Mouse (Mus musculus): ENCODE data around the gene Hadhb. TPM values are rescaled to one million over a fixed set of nuclear protein-coding genes. Genes with fewer than 3 reads are reported as not detected.
"Not testable (repeated sequence)": the region's sequence is repeated elsewhere in the genome, so short reads cannot be mapped to it uniquely, and the experiment has no call there.

Hadhb gene
- polyA plus RNA-seq, 2 experiments from 2014 or later: 111 to 127 TPM

DNA sequence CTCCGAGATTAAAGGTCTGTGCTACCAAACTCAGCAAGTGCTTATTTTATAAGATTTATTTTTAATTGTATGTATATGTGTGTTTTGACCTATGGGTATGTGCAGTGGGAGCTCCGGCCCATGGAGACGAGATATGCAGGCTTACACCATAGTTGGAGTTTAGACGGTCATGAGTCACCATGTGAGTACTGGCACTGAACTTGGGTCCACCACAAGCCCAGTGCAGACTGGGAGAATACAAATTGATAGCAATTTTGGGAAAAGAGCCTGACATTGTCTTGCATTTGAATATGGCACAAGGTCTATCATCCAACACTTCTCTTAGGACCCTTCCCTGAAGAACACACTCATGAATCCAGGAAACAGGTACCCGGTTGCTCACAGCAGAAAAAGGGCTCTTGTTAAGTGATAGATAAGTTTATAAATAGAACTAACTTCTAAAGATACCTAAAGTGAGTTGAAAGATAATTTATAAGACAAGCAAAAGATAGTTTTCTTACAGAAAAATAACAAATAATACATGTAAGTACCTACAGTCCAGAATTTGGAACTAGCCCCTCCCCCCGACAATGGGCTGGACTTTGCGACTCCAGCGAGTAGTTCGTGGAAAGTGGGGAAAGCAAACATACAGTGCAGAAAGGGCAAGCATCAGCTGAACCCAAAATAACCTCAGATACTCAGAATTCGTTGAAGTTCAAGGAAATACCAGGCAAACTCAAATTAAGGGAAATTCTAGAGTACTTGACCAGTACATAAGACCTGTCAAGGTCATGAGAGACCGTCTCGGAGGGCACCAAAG lies 32.8 kb downstream of the Hadhb start:
- no peak for ATAC-seq

DNA sequence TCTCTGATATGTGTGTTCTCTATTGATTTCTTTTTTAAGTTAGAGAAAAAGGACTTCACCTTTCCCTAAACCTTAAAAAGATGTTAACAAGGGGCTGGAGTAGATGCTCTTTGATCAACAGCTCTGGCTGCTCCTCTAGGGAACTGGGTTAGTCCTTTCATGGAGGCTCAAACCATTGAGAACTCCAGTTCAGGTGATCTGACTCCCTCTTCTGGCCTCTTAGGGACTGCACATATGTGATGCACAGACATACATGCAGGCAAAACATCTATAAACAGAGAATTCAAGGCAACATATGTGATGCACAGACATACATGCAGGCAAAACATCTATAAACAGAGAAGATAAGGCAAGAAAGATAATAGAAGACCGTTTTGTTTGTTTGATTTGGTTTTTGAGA lies 37.4 kb downstream of the Hadhb start:
- no peak for ATAC-seq

DNA sequence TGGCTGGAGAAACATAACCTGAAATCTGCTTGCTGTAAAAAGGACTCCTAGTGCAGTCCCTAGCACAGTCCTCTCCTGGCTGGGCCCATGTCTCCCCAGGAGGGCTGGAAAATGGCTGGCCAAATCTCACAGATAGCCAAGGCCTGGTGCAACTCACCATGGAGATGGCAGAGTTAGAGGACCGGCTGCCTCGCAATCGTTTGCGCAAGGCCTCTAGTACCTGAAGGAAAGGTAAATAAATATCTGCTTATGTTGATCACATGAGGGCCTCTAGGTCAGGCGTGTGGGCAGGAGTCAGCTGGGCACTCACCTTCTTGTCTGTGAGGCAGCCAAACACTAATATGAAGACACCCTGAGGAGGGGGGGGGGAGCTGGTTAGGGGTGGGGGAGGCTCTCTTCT lies 40.3 kb downstream of the Hadhb start:
- ATAC-seq: no peak

- peak; percentile 28 for ATAC-seq
Measured at GRCm38 (mm10) chr5:30198257-30198656, 43.2 kb downstream of the Hadhb start.

DNA sequence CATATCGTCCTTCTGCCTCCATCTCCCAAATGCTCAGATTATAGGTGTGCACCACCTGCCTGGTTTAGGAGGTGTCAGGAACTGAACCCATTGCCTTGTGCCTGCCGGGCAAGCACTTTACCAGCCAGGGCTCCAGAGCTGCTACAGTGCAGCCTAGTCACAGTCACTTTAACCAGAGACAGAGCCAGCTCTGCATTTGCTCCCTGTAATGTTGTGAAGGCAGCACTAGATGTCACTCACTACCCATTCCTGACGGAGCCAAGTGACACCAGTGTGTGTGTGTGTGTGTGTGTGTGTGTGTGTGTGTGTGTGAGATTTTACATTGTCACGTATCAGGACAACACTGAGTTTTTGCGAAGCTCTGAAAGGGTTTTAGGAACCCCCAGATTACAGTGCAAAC lies 46.5 kb downstream of the Hadhb start:
- ATAC-seq: no peak

DNA sequence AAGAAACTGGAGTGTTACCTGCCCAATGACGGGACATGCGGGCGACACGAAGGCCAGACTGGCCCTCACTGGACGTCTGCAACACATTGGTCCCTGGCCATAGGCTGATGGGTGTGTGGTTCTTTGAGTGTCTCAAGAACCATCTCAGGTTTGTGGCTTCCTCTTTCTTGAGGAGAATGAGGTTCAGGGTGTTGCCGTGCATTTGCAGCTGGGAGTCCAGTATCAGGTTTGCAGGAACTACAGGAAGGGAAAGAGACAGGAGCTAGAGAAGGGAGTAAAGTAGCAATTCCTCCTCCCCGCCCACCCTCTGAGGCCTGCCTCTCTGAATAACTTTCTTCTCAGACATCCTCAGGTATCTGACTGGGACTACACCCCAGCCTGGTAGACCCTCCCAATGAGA lies 47.2 kb downstream of the Hadhb start:
- ATAC-seq: no peak

DNA sequence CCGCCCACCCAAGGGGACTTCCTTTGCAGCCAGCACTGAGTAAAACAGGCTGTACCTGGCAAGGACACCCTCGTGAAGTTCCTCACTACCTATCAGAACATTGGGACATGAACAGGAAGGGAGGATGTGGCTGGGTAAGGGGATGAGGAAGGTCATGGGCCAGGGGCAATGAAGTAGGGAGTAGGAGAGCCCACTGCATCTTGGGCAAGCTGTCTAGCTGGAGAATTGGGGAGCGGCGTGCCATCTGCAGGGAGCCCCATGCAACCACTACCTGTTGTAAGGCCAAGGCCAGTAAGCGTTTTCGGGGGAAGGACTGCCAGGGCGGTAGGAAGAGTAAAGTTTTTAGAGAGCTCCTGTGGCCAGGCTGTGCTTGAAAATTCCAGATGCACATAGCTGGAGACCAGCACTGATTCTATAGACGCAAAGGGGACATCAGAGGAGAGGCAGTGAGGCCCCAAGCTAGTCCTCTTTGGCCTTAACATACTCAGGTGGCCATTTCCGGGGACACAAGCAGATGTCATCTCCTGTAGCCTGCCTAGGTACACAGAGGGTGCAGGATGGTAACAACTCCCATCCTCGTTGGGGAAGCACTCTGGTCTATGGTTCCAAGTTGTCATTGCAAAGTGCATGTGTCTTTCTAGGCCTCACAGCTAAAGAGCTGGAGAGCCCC lies 48.3 kb downstream of the Hadhb start:
- no peak for ATAC-seq

- ATAC-seq: no peak
Measured at GRCm38 (mm10) chr5:30204441-30204840, 49.4 kb downstream of the Hadhb start.

DNA sequence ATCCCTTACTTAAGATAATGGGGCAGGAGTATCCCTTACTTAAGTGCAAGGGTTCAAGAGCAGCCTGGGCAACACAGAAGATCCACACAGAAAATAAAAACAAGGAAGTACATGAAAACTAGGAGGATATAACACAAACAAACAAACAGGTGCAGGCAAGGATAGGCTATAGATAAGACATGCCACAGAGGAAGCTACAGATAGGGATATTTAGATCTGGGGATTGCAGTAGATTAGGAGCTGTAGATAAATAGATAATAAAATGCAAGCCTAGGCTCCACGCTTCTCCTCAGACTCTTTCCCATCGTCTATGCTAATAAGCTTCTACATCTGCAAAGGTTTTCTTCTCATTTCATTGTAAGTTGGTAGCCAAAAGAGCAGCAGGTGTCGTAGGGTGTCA lies 50.0 kb downstream of the Hadhb start:
- no peak for ATAC-seq

DNA sequence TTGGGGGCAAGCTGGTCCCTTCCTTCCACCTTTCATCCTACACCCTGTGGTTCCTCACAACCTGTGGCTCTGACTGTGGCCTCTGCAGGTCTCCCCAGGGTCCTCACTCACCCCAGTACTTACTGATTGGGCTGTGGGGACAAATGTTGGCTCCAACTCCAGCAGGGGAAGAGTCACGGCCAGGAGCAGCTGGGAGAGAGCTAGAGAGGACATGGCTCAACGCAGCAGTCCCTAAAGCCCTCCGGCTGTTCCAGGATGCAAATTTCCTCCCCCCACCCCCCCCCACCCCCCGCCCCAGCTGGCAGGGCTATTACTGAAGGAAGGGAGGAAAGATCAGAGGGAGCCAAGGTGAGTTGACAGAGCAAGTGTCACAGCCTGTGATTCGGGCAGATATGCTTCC lies 50.4 kb downstream of the Hadhb start, which contains the start of gene Adgrf3:
TSS of gene Adgrf3 (minus strand) at position 230 of the 400 bp plus-strand sequence.
- ATAC-seq: no peak

DNA sequence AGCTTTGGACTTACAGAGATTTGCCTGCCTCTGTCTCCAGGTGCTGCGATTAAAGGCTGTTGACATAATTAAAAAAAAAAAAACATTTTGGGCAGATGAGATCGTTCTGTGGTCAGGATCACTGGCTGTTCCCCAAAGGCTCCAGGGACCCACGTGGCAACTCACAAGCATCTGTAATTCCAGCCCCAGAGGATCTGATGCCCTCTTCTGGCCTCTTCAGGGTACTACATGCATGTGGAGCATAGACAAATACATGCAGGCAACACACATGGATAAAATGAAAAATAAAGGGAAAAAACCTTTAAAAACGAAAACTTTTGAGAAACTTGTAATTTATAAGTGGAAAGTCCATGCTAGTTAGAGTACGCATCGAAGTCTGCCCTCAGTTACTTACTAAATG lies 52.2 kb downstream of the Hadhb start:
- ATAC-seq: no peak

DNA sequence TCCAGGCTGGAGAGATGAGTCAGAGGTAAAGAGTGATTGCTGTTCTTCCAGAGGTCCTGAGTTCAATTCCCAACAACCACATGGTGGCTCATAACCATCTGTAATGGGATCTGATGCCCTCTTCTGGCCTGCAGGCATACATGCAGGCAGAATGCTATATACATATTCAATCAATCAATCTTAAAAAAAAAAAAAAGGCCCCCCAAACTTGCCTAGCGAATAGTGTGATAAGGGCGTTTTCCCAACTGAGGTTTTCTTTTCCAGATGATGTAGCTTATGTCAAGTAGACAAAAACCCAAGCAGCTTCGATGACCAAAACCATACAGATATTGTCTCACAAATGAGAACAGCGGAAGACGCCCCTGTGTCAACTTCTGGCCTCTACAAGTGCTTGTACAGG lies 55.7 kb downstream of the Hadhb start:
- ATAC-seq: not testable (repeated sequence)

GRCm38 (mm10) chr5:30214889-30215288 lies 59.8 kb downstream of the Hadhb start:
- no peak for ATAC-seq

DNA sequence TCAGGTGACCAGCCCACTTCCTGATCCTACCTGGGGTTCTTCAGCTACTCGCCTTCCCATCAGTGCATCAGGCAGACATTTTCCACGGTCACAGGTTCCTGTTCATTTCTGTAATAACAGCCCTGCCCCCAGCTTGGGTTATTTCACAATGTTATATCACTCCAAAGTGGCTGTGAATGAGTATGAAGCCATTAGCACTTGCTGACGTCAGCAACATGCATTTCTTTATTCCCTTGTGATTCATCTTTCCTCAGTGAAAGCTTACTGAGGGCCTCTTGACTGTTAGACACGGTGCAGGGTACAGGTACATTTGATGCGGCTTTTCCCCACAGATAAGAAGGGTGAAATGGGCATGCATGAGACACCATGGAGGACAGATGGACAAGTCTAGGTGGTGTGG lies 60.9 kb downstream of the Hadhb start:
- ATAC-seq: no peak

- no peak for ATAC-seq
Measured at GRCm38 (mm10) chr5:30219715-30220114, 64.7 kb downstream of the Hadhb start.

- ATAC-seq: no peak
Measured at GRCm38 (mm10) chr5:30220666-30221065, 65.6 kb downstream of the Hadhb start.

- ATAC-seq: no peak
Measured at GRCm38 (mm10) chr5:30222681-30223080, 67.6 kb downstream of the Hadhb start.

GRCm38 (mm10) chr5:30230901-30231300 lies 75.9 kb downstream of the Hadhb start:
- no peak for ATAC-seq

- no peak for ATAC-seq
Measured at GRCm38 (mm10) chr5:30231891-30232270, 76.8 kb downstream of the Hadhb start.

DNA sequence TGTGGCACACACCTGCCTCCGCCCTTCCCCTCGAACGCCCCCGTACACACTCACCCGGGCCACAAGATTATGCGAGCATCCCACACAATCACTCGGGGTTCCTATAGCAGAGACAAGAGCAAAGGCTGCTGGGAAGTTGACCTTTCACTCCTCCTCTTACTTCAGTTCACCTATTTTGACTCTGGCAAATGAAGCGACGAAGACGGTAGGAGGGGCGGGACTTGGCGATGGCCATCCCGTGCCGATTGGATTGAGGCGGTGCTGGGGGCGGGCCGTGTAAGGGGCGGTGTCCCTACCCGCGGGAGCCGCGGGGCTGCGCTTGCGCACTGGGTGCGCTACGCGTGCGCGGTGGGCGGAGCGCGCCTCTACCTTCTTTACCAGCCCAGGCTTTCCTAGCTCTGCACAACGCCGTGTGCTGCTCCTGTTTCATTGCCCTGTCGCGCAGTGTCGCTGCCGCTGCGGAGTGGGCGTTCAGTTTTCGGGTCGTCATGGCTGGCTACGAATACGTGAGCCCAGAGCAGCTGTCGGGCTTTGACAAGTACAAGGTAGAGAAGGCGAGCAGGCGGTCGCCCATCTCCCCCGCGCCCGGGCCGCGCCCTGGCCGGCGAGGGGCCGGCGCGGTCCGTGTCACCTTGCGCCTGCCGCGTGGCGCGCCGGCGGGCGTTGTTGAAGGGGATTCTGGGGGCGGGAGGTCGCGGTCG lies 77.4 kb downstream of the Hadhb start, which contains the start of gene Selenoi:
TSS of gene Selenoi (plus strand) at position 311 of the 701 bp plus-strand sequence.
- ATAC-seq: peak; percentile 98

DNA sequence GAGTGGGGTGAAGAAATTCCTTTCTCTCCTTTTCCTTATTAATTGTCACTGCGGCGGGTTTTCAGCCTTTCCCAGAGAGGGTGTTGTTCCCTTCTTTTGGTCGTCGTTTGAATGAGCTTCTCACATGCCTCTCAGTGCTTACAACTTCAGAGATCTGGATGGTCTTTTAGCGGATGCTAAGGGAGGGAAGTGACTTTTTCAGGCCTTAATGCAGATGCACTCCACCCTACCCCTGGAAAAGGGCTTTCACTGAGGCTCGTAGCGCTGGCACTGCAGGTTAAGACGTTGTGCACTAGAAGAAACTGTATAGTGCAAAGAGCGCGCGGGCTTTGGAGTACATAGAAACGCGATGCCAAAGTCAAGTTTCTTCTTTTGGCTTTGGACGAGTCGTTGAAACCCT lies 78.0 kb downstream of the Hadhb start:
- no peak for ATAC-seq

- no peak for ATAC-seq
Measured at GRCm38 (mm10) chr5:30233979-30234378, 78.9 kb downstream of the Hadhb start.
